Mouse (Mus musculus): ENCODE results near the gene 1110002E22Rik. TPM values are rescaled to one million over a fixed set of nuclear protein-coding genes. Genes with fewer than 3 reads are reported as not detected.

The 1110002E22Rik gene
- polyA plus RNA-seq, 1 experiment from 2014 or later: 0.21 TPM

GRCm38 (mm10) chr3:138062673-138063072 lies 2.2 kb upstream of the 1110002E22Rik start:
- Histone ChIP-seq H3K4me1 (ENCODE audit: insufficient read depth) (peaks cover 18% of the 10 kb centered on the region; the same call in 1 of the 2 replicates), H3K9me3 (ENCODE audit: low read depth, low read length) (no peaks in the 10 kb centered on the region), H3K27me3 (ENCODE audit: insufficient read depth, low read length) (no peaks in the 10 kb centered on the region), H3K4me3 (ENCODE audit: low read depth, low read length) (no peak overlapping the region), H3K9ac (no peak overlapping the region), H3K4me2 (no peak overlapping the region), H3K36me3 (ENCODE audit: insufficient read depth) (no peaks in the 10 kb centered on the region), H3K27ac (ENCODE audit: low read depth) (no peak overlapping the region)
- 77% methylated on average over 4 of the region's 4 CpGs for WGBS
- TF ChIP-seq CTCF (IDR thresholded peaks at IDR 0.05; ENCODE audit: low read depth): no peak
- no peak for ATAC-seq (ENCODE audit: insufficient read depth)
- peak; percentile 33 for DNase-seq

- ATAC-seq (ENCODE audit: insufficient read depth): peak; percentile 70; the same call in 1 of the 2 replicates
- Histone ChIP-seq H3K4me2 (no peak overlapping the region), H3K9ac (no peak overlapping the region), H3K27ac (ENCODE audit: low read depth) (peak overlapping the region; percentile 2; the same call in 1 of the 2 replicates), H3K9me3 (ENCODE audit: low read depth, low read length) (no peaks in the 10 kb centered on the region), H3K4me3 (ENCODE audit: low read depth, low read length) (no peak overlapping the region), H3K4me1 (ENCODE audit: insufficient read depth) (peaks cover 18% of the 10 kb centered on the region; the same call in 1 of the 2 replicates), H3K36me3 (ENCODE audit: insufficient read depth) (no peaks in the 10 kb centered on the region), H3K27me3 (ENCODE audit: insufficient read depth, low read length) (no peaks in the 10 kb centered on the region)
- TF ChIP-seq CTCF (IDR thresholded peaks at IDR 0.05; ENCODE audit: low read depth): no peak
- peak; percentile 91 for DNase-seq
- WGBS: 39% methylated on average over 14 of the region's 14 CpGs
Measured at GRCm38 (mm10) chr3:138063731-138064329, 1.0 kb upstream of the 1110002E22Rik start.

GRCm38 (mm10) chr3:138065930-138066329 lies 1.1 kb downstream of the 1110002E22Rik start:
- ATAC-seq (ENCODE audit: insufficient read depth): no peak
- H3K4me2 ChIP-seq: no peak overlapping the region
- no peak overlapping the region for H3K4me3 ChIP-seq (ENCODE audit: low read depth, low read length)
- no peak overlapping the region for H3K9ac ChIP-seq
- WGBS: 91% methylated on average over 16 of the region's 16 CpGs
- no peak for TF ChIP-seq CTCF (IDR thresholded peaks at IDR 0.05; ENCODE audit: low read depth)
- no peak overlapping the region for H3K27ac ChIP-seq (ENCODE audit: low read depth)
- H3K27me3 ChIP-seq (ENCODE audit: insufficient read depth, low read length): no peaks in the 10 kb centered on the region
- H3K9me3 ChIP-seq (ENCODE audit: low read depth, low read length): no peaks in the 10 kb centered on the region
- DNase-seq: no peak
- peaks cover 18% of the 10 kb centered on the region; the same call in 1 of the 2 replicates for H3K4me1 ChIP-seq (ENCODE audit: insufficient read depth)
- H3K36me3 ChIP-seq (ENCODE audit: insufficient read depth): no peaks in the 10 kb centered on the region

GRCm38 (mm10) chr3:138066348-138066856 lies 1.6 kb downstream of the 1110002E22Rik start:
- DNase-seq: no peak
- ATAC-seq (ENCODE audit: insufficient read depth): no peak
- H3K27ac ChIP-seq (ENCODE audit: low read depth): no peak overlapping the region

GRCm38 (mm10) chr3:138067288-138067687 lies 2.4 kb downstream of the 1110002E22Rik start, which contains the start of gene Gm5105:
Gm5105 (minus strand) TSS chr3:138067388.
- H3K4me2 ChIP-seq: no peak within 1 kb of the TSS
- TF ChIP-seq CTCF (IDR thresholded peaks at IDR 0.05; ENCODE audit: low read depth): no peak
- H3K4me1 ChIP-seq (ENCODE audit: insufficient read depth): peaks cover 18% of the 10 kb centered on the region; the same call in 1 of the 2 replicates
- DNase-seq (no peak), ATAC-seq (ENCODE audit: insufficient read depth) (no peak)
- H3K27ac ChIP-seq (ENCODE audit: low read depth): no peak within 1 kb of the TSS
- H3K9ac ChIP-seq: no peak within 1 kb of the TSS
- H3K9me3 ChIP-seq (ENCODE audit: low read depth, low read length): no peaks in the 10 kb centered on the region
- H3K4me3 ChIP-seq (ENCODE audit: low read depth, low read length): no peak within 1 kb of the TSS
- 94% methylated on average over 12 of the region's 12 CpGs for WGBS
- H3K36me3 ChIP-seq (ENCODE audit: insufficient read depth): no peaks in the 10 kb centered on the region
- no peaks in the 10 kb centered on the region for H3K27me3 ChIP-seq (ENCODE audit: insufficient read depth, low read length)

More at GRCm38 (mm10) chr3:138066348-138066856, 1.6 kb downstream of the 1110002E22Rik start:
- no peaks in the 10 kb centered on the region for H3K27me3 ChIP-seq (ENCODE audit: insufficient read depth, low read length)
- WGBS: 75% methylated on average over 20 of the region's 20 CpGs
- peaks cover 18% of the 10 kb centered on the region; the same call in 1 of the 2 replicates for H3K4me1 ChIP-seq (ENCODE audit: insufficient read depth)
- H3K9ac ChIP-seq: no peak overlapping the region
- no peak overlapping the region for H3K4me2 ChIP-seq
- no peak for TF ChIP-seq CTCF (IDR thresholded peaks at IDR 0.05; ENCODE audit: low read depth)
- H3K36me3 ChIP-seq (ENCODE audit: insufficient read depth): no peaks in the 10 kb centered on the region
- H3K9me3 ChIP-seq (ENCODE audit: low read depth, low read length): no peaks in the 10 kb centered on the region
- H3K4me3 ChIP-seq (ENCODE audit: low read depth, low read length): no peak overlapping the region

GRCm38 (mm10) chr3:138068103-138068502 lies 3.3 kb downstream of the 1110002E22Rik start:
- TF ChIP-seq CTCF (IDR thresholded peaks at IDR 0.05; ENCODE audit: low read depth): no peak
- H3K27ac ChIP-seq (ENCODE audit: low read depth): no peak overlapping the region
- no peaks in the 10 kb centered on the region for H3K9me3 ChIP-seq (ENCODE audit: low read depth, low read length)
- H3K27me3 ChIP-seq (ENCODE audit: insufficient read depth, low read length): no peaks in the 10 kb centered on the region
- no peak overlapping the region for H3K9ac ChIP-seq
- DNase-seq (no peak), ATAC-seq (ENCODE audit: insufficient read depth) (no peak)
- H3K4me2 ChIP-seq: no peak overlapping the region
- no peak overlapping the region for H3K4me3 ChIP-seq (ENCODE audit: low read depth, low read length)
- peaks cover 18% of the 10 kb centered on the region; the same call in 1 of the 2 replicates for H3K4me1 ChIP-seq (ENCODE audit: insufficient read depth)
- no peaks in the 10 kb centered on the region for H3K36me3 ChIP-seq (ENCODE audit: insufficient read depth)
- WGBS: 87% methylated on average over 12 of the region's 12 CpGs

- Histone ChIP-seq H3K27ac (ENCODE audit: low read depth) (no peak overlapping the region), H3K4me3 (ENCODE audit: low read depth, low read length) (no peak overlapping the region), H3K27me3 (ENCODE audit: insufficient read depth, low read length) (no peaks in the 10 kb centered on the region), H3K4me1 (ENCODE audit: insufficient read depth) (peaks cover 4% of the 10 kb centered on the region; the same call in 1 of the 2 replicates), H3K9me3 (ENCODE audit: low read depth, low read length) (no peaks in the 10 kb centered on the region), H3K36me3 (ENCODE audit: insufficient read depth) (no peaks in the 10 kb centered on the region), H3K9ac (no peak overlapping the region), H3K4me2 (no peak overlapping the region)
- no peak for TF ChIP-seq CTCF (IDR thresholded peaks at IDR 0.05; ENCODE audit: low read depth)
- WGBS: 67% methylated on average over 18 of the region's 18 CpGs
- ATAC-seq (ENCODE audit: insufficient read depth) (no peak), DNase-seq (no peak)
Measured at GRCm38 (mm10) chr3:138069756-138070511, 5.1 kb downstream of the 1110002E22Rik start.

Data from lung, embryonic 14.5 days (tissue).